Mouse (Mus musculus) E14TG2a.4 (cell line): ENCODE measurements at regions not wholly inside any gene's neighbourhood (a gene's known extent, or its start where the extent isn't known, plus 50 kb on each side); places are given as distances from the start of the nearest gene placed in this dataset.

Source experiments
- H3K27me3 ChIP-seq: 2 replicates; pipeline ENCODE4 v1.6.1; 2014; ENCODE audit warnings: low read length, control low read depth; ENCODE audit not compliant: insufficient read depth
- H3K36me3 ChIP-seq: 2 replicates; pipeline ENCODE4 v1.6.1; 2014; ENCODE audit warnings: low read length, control low read depth; ENCODE audit not compliant: insufficient read depth
- H3K4me1 ChIP-seq: replicated peaks from 2 replicates; pipeline ENCODE4 v1.6.1; 2014; ENCODE audit warnings: low read depth, low read length, control low read depth
- H3K4me3 ChIP-seq: replicated peaks from 2 replicates; pipeline ENCODE4 v1.5.1; 2014; ENCODE audit warnings: mild to moderate bottlenecking, low read length
- H3K9me3 ChIP-seq: 2 replicates; pipeline ENCODE4 v1.6.1; 2014; ENCODE audit warnings: low read length, control low read depth
- CTCF ChIP-seq: conservative IDR thresholded peaks from 2 replicates; pipeline ENCODE4 v1.5.1; 2014; ENCODE audit warnings: low read length
- NANOG ChIP-seq: IDR thresholded peaks from 2 replicates; pipeline ENCODE4 v1.6.1; 2014; ENCODE audit warnings: borderline replicate concordance, low read length, mixed read lengths
- POU5F1 ChIP-seq: IDR thresholded peaks from 2 replicates; pipeline ENCODE4 v1.6.1; 2014; ENCODE audit warnings: low read length, borderline replicate concordance

GRCm38 (mm10) chr2:21267149-21267761 lies 61.7 kb downstream of the Thnsl1 start:
- Histone ChIP-seq H3K4me1 (peaks cover 12% of the 10 kb centered on the region), H3K9me3 (no peaks in the 10 kb centered on the region), H3K4me3 (no peak overlapping the region), H3K36me3 (no peaks in the 10 kb centered on the region), H3K27me3 (peaks cover 7% of the 10 kb centered on the region; the same call in 1 of the 2 replicates)
- TF ChIP-seq POU5F1 (no peak), NANOG (no peak), CTCF (no peak)

- H3K27me3 ChIP-seq = peaks cover 7% of the 10 kb centered on the region; the same call in 1 of the 2 replicates
- no peaks in the 10 kb centered on the region for H3K9me3 ChIP-seq
- peaks cover 12% of the 10 kb centered on the region for H3K4me1 ChIP-seq
- H3K4me3 ChIP-seq = no peak overlapping the region
- H3K36me3 ChIP-seq = no peaks in the 10 kb centered on the region
- TF ChIP-seq CTCF (no peak), NANOG (no peak), POU5F1 (no peak)
Measured at GRCm38 (mm10) chr2:21269989-21270846, 64.7 kb downstream of the Thnsl1 start.

- Histone ChIP-seq H3K4me1 (no peaks in the 10 kb centered on the region), H3K27me3 (peaks cover 12% of the 10 kb centered on the region; the same call in 1 of the 2 replicates), H3K36me3 (no peaks in the 10 kb centered on the region), H3K4me3 (no peak overlapping the region), H3K9me3 (no peaks in the 10 kb centered on the region)
- TF ChIP-seq CTCF (no peak), POU5F1 (no peak), NANOG (no peak)
Measured at GRCm38 (mm10) chr2:21273416-21273815, 67.9 kb downstream of the Thnsl1 start.

GRCm38 (mm10) chr2:21275315-21275714 lies 69.8 kb downstream of the Thnsl1 start:
- Histone ChIP-seq H3K4me1 (no peaks in the 10 kb centered on the region), H3K9me3 (no peaks in the 10 kb centered on the region), H3K27me3 (0 out of 2 replicates have a peak, but pooled peaks cover 5% of the 10 kb centered on the region), H3K4me3 (no peak overlapping the region), H3K36me3 (no peaks in the 10 kb centered on the region)
- TF ChIP-seq CTCF (no peak), POU5F1 (no peak), NANOG (no peak)

GRCm38 (mm10) chr2:21280794-21281420 lies 75.4 kb downstream of the Thnsl1 start:
- H3K36me3 ChIP-seq = no peaks in the 10 kb centered on the region
- no peak for TF ChIP-seq POU5F1
- peak; percentile 74 for TF ChIP-seq CTCF
- no peak overlapping the region for H3K4me3 ChIP-seq
- H3K4me1 ChIP-seq = peaks cover 5% of the 10 kb centered on the region; the same call in 1 of the 2 replicates
- 0 out of 2 replicates have a peak, but pooled peaks cover 5% of the 10 kb centered on the region for H3K27me3 ChIP-seq
- H3K9me3 ChIP-seq = no peaks in the 10 kb centered on the region

GRCm38 (mm10) chr2:21282505-21283200 lies 77.1 kb downstream of the Thnsl1 start:
- Histone ChIP-seq H3K4me1 (peaks cover 5% of the 10 kb centered on the region; the same call in 1 of the 2 replicates), H3K9me3 (no peaks in the 10 kb centered on the region), H3K36me3 (no peaks in the 10 kb centered on the region), H3K4me3 (0 out of 2 replicates have a peak overlapping the region, but pooled peaks have one; percentile 5), H3K27me3 (0 out of 2 replicates have a peak, but pooled peaks cover 5% of the 10 kb centered on the region)
- no peak for TF ChIP-seq CTCF
- no peak for TF ChIP-seq NANOG
- TF ChIP-seq POU5F1 = no peak

- TF ChIP-seq CTCF (no peak), POU5F1 (no peak), NANOG (no peak)
- no peaks in the 10 kb centered on the region for H3K27me3 ChIP-seq
- H3K9me3 ChIP-seq = no peaks in the 10 kb centered on the region
- H3K36me3 ChIP-seq = no peaks in the 10 kb centered on the region
- no peak overlapping the region for H3K4me3 ChIP-seq
- H3K4me1 ChIP-seq = peaks cover 5% of the 10 kb centered on the region; the same call in 1 of the 2 replicates
Measured at GRCm38 (mm10) chr2:21284881-21285280, 79.4 kb downstream of the Thnsl1 start.
